Mouse (Mus musculus) heart, postnatal 0 days (tissue): ENCODE measurements at regions not wholly inside any gene's neighbourhood (a gene's known extent, or its start where the extent isn't known, plus 50 kb on each side); places are given as distances from the start of the nearest gene placed in this dataset.

Experiments used
- ATAC-seq: fragments of 200-750 bp; cut with Nextera tagmentation; 2 replicates; pipeline ENCODE4 v1.8.0; 2017; ENCODE audit warnings: low read depth, moderate number of reproducible peaks, moderate library complexity; ENCODE audit not compliant: insufficient read depth
- DNase-seq: peaks from one replicate; pipeline ENCODE4 v3.0.0-alpha.2; 2016; ENCODE audit warnings: low spot score
- H3K27ac ChIP-seq: fragments of 300-500 bp; sonication (generic); 2 replicates; pipeline ENCODE4 v1.5.1; 2014; ENCODE audit warnings: low read depth, mild to moderate bottlenecking
- H3K27me3 ChIP-seq: fragments of 300-500 bp; sonication (generic); 2 replicates; pipeline ENCODE4 v1.6.1; 2014; ENCODE audit warnings: low read length, mixed read lengths; ENCODE audit not compliant: control insufficient read depth, insufficient read depth
- H3K36me3 ChIP-seq: fragments of 300-500 bp; sonication (generic); replicated peaks from 2 replicates; pipeline ENCODE4 v1.6.1; 2014; ENCODE audit warnings: low read length, mixed read lengths; ENCODE audit not compliant: control insufficient read depth, insufficient read depth
- H3K4me1 ChIP-seq: fragments of 300-500 bp; sonication (generic); 2 replicates; pipeline ENCODE4 v1.6.1; 2014; ENCODE audit warnings: antibody characterized with exemption; ENCODE audit not compliant: control insufficient read depth, insufficient read depth
- H3K4me2 ChIP-seq: fragments of 300-500 bp; sonication (generic); 2 replicates; pipeline ENCODE4 v1.6.1; 2014; ENCODE audit warnings: low read depth, mild to moderate bottlenecking, low read length, moderate library complexity
- H3K4me3 ChIP-seq: fragments of 300-500 bp; sonication (generic); 2 replicates; pipeline ENCODE4 v1.5.1; 2014; ENCODE audit warnings: low read depth, low read length
- H3K9ac ChIP-seq: fragments of 300-500 bp; sonication (generic); replicated peaks from 2 replicates; pipeline ENCODE4 v1.6.1; 2014; ENCODE audit warnings: low read depth, low read length, mixed read lengths
- H3K9me3 ChIP-seq: fragments of 300-500 bp; sonication (generic); replicated peaks from 2 replicates; pipeline ENCODE4 v1.6.1; 2016; ENCODE audit warnings: low read length; ENCODE audit not compliant: control insufficient read depth
- CTCF ChIP-seq: IDR thresholded peaks from 2 replicates; pipeline ENCODE4 v1.5.1; 2016; ENCODE audit warnings: antibody characterized with exemption, control low read depth, low read depth
- EP300 ChIP-seq: IDR thresholded peaks from 2 replicates; pipeline ENCODE4 v1.6.1; 2016; ENCODE audit warnings: antibody characterized with exemption, low read depth
- WGBS: fragments of 180-500 bp; shearing (Covaris S2); extraction: QIAGEN DNeasy Blood & Tissue Kit; methylation state at CpG from one replicate; pipeline ENCODE4 v1.1.7; 2014; 5-methylcytosine and 5-hydroxymethylcytosine counted together

GRCm38 (mm10) chr14:49838410-49838809 lies 55.2 kb upstream of the Armh4 start:
- TF ChIP-seq CTCF = no peak
- no peak for TF ChIP-seq EP300
- no peaks in the 10 kb centered on the region for H3K36me3 ChIP-seq
- no peak overlapping the region for H3K4me2 ChIP-seq
- ATAC-seq (no peak), DNase-seq (no peak)
- no peaks in the 10 kb centered on the region for H3K4me1 ChIP-seq
- no peak overlapping the region for H3K9ac ChIP-seq
- no peak overlapping the region for H3K4me3 ChIP-seq
- no peak overlapping the region for H3K27ac ChIP-seq
- H3K27me3 ChIP-seq = no peaks in the 10 kb centered on the region
- 58% methylated on average over 5 of the region's 5 CpGs for WGBS
- H3K9me3 ChIP-seq = no peaks in the 10 kb centered on the region

- no peaks in the 10 kb centered on the region for H3K36me3 ChIP-seq
- H3K27me3 ChIP-seq = no peaks in the 10 kb centered on the region
- no peak overlapping the region for H3K4me2 ChIP-seq
- WGBS = 11% methylated on average over 1 of the region's 1 CpGs
- peak; percentile 35 for TF ChIP-seq CTCF
- TF ChIP-seq EP300 = no peak
- no peaks in the 10 kb centered on the region for H3K4me1 ChIP-seq
- no peak overlapping the region for H3K27ac ChIP-seq
- no peaks in the 10 kb centered on the region for H3K9me3 ChIP-seq
- no peak overlapping the region for H3K9ac ChIP-seq
- ATAC-seq (no peak), DNase-seq (no peak)
- H3K4me3 ChIP-seq = no peak overlapping the region
Observed at GRCm38 (mm10) chr14:49834695-49835094, 51.5 kb upstream of the Armh4 start.
